Mouse (Mus musculus) embryonic facial prominence, embryonic 10.5 days (tissue): ENCODE measurements at regions not wholly inside any gene's neighbourhood (a gene's known extent, or its start where the extent isn't known, plus 50 kb on each side); places are given as distances from the start of the nearest gene placed in this dataset.
"Not testable (repeated sequence)": the region's sequence is repeated elsewhere in the genome, so short reads cannot be mapped to it uniquely, and the experiment has no call there.

ENCODE experiments used
- DNase-seq: peaks from one replicate; pipeline ENCODE4 v3.0.0-alpha.2; 2017; ENCODE audit warnings: low spot score
- H3K27ac ChIP-seq: fragments of 300-500 bp; sonication (generic); replicated peaks from 2 replicates; pipeline ENCODE4 v1.5.1; 2016; ENCODE audit warnings: mild to moderate bottlenecking
- H3K27me3 ChIP-seq: fragments of 300-500 bp; sonication (generic); replicated peaks from 2 replicates; pipeline ENCODE4 v1.6.1; 2016; ENCODE audit warnings: low read depth, mild to moderate bottlenecking; ENCODE audit not compliant: poor library complexity, severe bottlenecking
- H3K36me3 ChIP-seq: fragments of 300-500 bp; sonication (generic); replicated peaks from 2 replicates; pipeline ENCODE4 v1.6.1; 2016; ENCODE audit warnings: mild to moderate bottlenecking, moderate library complexity
- H3K4me1 ChIP-seq: fragments of 300-500 bp; sonication (generic); 2 replicates; pipeline ENCODE4 v1.6.1; 2016
- H3K4me3 ChIP-seq: fragments of 300-500 bp; sonication (generic); 2 replicates; pipeline ENCODE4 v1.5.1; 2016; ENCODE audit warnings: mild to moderate bottlenecking, moderate library complexity
- H3K9me3 ChIP-seq: fragments of 300-500 bp; sonication (generic); 2 replicates; pipeline ENCODE4 v1.6.1; 2016; ENCODE audit warnings: mild to moderate bottlenecking
- WGBS: fragments of 180-500 bp; shearing (Covaris S2); methylation state at CpG from one replicate; pipeline ENCODE4 v1.1.7; 2016; 5-methylcytosine and 5-hydroxymethylcytosine counted together

DNA sequence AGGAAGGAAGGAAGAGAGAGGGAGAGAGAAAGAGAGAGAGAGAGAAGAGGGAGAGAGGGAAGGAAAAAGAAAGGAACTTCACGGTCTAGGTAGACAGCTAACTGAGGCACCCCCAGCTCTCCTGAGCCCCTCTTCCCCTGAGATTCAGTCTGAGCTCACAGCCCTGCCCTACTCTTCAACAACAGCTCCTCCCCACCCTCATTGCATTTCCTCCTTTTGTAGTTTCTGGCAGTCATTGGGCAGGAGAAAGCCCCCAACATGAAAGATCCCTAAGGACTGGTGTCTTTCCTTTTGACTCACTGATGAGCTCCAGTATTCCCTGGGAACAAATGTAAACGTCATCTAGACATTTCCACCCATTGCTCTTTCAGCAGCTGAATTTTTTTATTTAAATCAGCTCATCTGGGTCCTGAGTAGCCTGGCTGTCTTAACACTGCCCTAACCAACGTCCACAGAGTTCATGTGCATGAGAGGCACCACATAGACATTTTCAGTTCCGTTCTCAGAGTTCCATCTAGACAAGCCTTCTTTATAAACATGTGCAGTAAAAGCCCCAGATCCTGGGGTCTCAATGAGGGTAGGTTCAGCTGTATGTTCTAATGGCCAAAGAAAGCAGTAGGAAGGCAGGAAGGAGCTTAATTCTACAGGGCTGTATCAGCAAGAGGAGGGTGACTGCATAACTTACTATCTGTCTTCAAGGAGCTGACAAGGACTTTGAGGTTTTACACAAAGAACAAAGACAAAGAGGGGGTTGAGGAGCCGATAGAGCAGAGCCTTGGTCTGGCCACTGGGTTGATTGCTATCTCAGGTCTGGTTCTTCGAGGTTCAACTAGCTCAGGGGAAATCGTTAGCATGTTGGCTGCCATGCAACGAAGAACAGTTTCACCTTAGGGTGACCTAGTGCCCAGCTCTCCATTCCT lies 87.6 kb upstream of the Ifngr1 start:
- no peak for DNase-seq
- Histone ChIP-seq H3K4me1 (no peaks in the 10 kb centered on the region), H3K4me3 (no peak overlapping the region), H3K36me3 (no peaks in the 10 kb centered on the region), H3K27me3 (no peaks in the 10 kb centered on the region), H3K9me3 (no peaks in the 10 kb centered on the region), H3K27ac (no peak overlapping the region)
- WGBS, result 69% methylated on average over 8 of the region's 8 CpGs

GRCm38 (mm10) chr10:19505174-19505573 lies 86.6 kb upstream of the Ifngr1 start:
- H3K36me3 ChIP-seq, result no peaks in the 10 kb centered on the region
- WGBS, result 94% methylated on average over 1 of the region's 1 CpGs
- H3K4me1 ChIP-seq, result no peaks in the 10 kb centered on the region
- no peaks in the 10 kb centered on the region for H3K27me3 ChIP-seq
- H3K27ac ChIP-seq, result no peak overlapping the region
- no peak overlapping the region for H3K4me3 ChIP-seq
- H3K9me3 ChIP-seq, result no peaks in the 10 kb centered on the region
- DNase-seq, result no peak

- Histone ChIP-seq H3K27me3 (no peaks in the 10 kb centered on the region), H3K9me3 (no peaks in the 10 kb centered on the region), H3K4me1 (no peaks in the 10 kb centered on the region), H3K27ac (no peak overlapping the region), H3K4me3 (no peak overlapping the region), H3K36me3 (no peaks in the 10 kb centered on the region)
- WGBS, result 86% methylated on average over 6 of the region's 6 CpGs
- no peak for DNase-seq
Measured at GRCm38 (mm10) chr10:19505979-19506378, 85.8 kb upstream of the Ifngr1 start.

DNA sequence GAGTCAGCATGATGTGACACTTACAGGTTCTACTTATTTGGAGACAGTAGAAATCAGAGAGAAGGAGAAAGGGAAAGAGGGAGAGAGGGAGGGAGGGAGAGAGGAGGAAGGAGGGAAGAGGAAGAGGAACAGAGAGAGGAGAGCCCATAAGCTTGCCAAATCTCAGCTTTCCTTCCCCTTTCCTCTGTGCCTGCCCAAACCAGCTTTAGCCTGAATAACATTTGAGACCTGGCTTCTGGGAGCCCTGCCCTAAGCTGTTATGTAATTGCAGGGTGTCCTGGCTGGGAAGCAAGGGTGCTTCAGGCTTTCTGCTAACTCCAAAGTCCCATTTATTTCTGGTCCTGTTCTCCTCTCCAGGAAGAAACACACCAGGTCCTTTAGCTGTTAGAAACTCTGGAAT lies 85.3 kb upstream of the Ifngr1 start:
- Histone ChIP-seq H3K27ac (no peak overlapping the region), H3K4me1 (no peaks in the 10 kb centered on the region), H3K9me3 (no peaks in the 10 kb centered on the region), H3K36me3 (no peaks in the 10 kb centered on the region), H3K27me3 (no peaks in the 10 kb centered on the region), H3K4me3 (no peak overlapping the region)
- DNase-seq, result no peak

DNA sequence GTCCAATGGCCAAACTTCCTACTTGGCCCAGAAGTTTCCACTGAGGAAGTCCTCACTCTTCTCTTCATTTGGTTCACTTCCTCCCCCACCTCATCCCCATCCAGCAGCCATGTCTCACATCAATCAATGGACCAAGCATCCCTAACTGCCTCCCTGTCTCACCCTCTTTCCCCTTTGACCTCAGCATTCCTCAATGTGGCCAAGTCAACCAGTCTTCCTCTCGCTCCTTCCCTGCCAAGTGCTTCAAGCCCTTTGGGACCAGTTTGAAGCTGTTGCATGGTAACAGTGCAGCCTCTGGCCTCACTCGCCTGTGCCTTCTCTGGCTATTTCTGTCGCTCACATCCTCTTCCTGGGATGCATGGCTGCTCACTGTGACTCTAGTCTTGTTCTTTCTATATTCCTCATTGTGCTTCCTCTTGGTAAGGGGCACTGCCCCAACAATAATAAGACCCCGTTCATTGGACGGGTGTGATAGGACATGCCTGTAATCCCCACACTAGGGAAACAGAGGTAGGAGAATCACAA lies 83.5 kb upstream of the Ifngr1 start:
- Histone ChIP-seq H3K36me3 (no peaks in the 10 kb centered on the region), H3K9me3 (no peaks in the 10 kb centered on the region), H3K4me3 (no peak overlapping the region), H3K27ac (no peak overlapping the region), H3K4me1 (no peaks in the 10 kb centered on the region), H3K27me3 (no peaks in the 10 kb centered on the region)
- 77% methylated on average over 5 of the region's 5 CpGs for WGBS
- no peak for DNase-seq

DNA sequence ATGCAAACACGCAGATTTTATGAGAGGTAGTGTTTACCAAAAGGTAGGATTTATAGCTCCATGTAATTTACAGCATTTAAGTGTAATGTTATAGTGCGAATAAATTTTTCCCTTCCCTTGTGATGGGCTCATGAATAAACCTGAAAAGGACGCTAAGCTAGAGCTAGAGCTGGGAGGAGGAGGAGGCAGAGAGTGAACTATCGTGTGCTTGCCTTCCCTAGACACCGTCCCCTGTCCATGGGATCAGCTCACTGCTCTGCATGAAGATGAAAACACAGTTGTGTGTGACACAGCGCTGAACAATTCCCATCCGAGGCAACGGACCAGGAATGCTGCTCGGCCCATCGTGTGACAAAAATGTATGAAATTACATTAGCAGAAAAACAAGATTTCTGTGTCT lies 81.7 kb upstream of the Ifngr1 start:
- no peak overlapping the region for H3K4me3 ChIP-seq
- no peak for DNase-seq
- no peak overlapping the region for H3K27ac ChIP-seq
- no peaks in the 10 kb centered on the region for H3K36me3 ChIP-seq
- 83% methylated on average over 10 of the region's 10 CpGs for WGBS
- no peaks in the 10 kb centered on the region for H3K4me1 ChIP-seq
- H3K27me3 ChIP-seq, result no peaks in the 10 kb centered on the region
- no peaks in the 10 kb centered on the region for H3K9me3 ChIP-seq

DNA sequence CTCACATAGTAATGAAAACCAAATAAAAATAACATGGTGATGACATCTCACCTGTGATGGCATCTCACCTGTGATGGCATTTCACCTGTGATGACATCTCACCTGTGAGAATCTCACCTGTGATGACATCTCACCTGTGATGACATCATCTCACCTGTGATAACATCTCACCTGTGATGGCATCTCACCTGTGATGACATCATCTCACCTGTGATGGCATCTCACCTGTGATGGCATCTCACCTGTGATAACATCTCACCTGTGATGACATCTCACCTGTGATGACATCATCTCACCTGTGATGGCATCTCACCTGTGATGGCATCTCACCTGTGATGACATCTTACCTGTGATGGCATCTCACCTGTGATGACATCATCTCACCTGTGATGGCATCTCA lies 77.4 kb upstream of the Ifngr1 start:
- H3K4me3 ChIP-seq, H3K9me3 ChIP-seq, DNase-seq, H3K4me1 ChIP-seq, H3K27me3 ChIP-seq, H3K27ac ChIP-seq, H3K36me3 ChIP-seq: not testable (repeated sequence)

DNA sequence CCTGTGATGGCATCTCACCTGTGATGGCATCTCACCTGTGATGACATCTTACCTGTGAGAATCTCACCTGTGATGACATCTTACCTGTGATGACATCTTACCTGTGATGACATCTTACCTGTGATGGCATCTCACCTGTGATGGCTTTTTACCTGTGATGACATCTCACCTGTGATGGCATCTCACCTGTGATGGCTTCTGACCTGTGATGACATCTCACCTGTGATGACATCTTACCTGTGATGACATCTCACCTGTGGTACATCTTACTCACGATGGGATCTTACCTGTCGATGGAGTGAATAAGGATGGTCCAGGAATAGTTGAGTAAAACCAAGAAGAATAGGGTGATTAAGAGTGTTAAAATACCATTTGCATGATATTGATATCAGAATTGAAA lies 76.9 kb upstream of the Ifngr1 start:
- H3K27me3 ChIP-seq, result no peaks in the 10 kb centered on the region
- no peaks in the 10 kb centered on the region for H3K36me3 ChIP-seq
- WGBS, result 97% methylated on average over 2 of the region's 2 CpGs
- H3K27ac ChIP-seq, result no peak overlapping the region
- H3K9me3 ChIP-seq, result no peaks in the 10 kb centered on the region
- no peak overlapping the region for H3K4me3 ChIP-seq
- DNase-seq, result no peak
- no peaks in the 10 kb centered on the region for H3K4me1 ChIP-seq

- 94% methylated on average over 3 of the region's 3 CpGs for WGBS
- DNase-seq, result no peak
Measured at GRCm38 (mm10) chr10:19516011-19516410, 75.7 kb upstream of the Ifngr1 start.

DNA sequence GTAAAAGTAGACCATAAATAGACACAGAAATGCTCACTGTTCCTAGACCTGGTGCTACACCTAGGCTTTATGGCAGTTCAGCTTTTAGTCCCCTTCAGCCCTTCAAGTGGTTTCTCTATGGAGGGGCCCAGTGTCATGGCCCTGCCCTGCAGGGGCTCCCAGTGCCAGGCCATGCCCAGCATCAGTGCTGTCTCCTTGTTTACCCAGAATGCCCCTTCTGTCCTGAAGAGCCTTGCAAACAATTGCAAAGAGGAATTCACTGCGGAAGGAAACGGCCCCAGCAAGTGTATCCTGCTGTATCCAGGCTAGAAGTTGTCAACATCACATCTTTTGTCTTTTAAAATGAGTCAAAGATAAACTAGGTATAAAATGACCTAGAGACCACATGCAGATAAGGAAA lies 74.7 kb upstream of the Ifngr1 start:
- Histone ChIP-seq H3K27ac (no peak overlapping the region), H3K27me3 (no peaks in the 10 kb centered on the region), H3K4me1 (no peaks in the 10 kb centered on the region), H3K36me3 (no peaks in the 10 kb centered on the region), H3K4me3 (no peak overlapping the region), H3K9me3 (no peaks in the 10 kb centered on the region)
- DNase-seq, result no peak
- WGBS, result 74% methylated on average over 2 of the region's 2 CpGs

More at GRCm38 (mm10) chr10:19516011-19516410, 75.7 kb upstream of the Ifngr1 start:
- H3K36me3 ChIP-seq, result no peaks in the 10 kb centered on the region
- no peaks in the 10 kb centered on the region for H3K4me1 ChIP-seq
- no peaks in the 10 kb centered on the region for H3K27me3 ChIP-seq
- H3K9me3 ChIP-seq, result no peaks in the 10 kb centered on the region
- H3K27ac ChIP-seq, result no peak overlapping the region
- H3K4me3 ChIP-seq, result no peak overlapping the region

DNA sequence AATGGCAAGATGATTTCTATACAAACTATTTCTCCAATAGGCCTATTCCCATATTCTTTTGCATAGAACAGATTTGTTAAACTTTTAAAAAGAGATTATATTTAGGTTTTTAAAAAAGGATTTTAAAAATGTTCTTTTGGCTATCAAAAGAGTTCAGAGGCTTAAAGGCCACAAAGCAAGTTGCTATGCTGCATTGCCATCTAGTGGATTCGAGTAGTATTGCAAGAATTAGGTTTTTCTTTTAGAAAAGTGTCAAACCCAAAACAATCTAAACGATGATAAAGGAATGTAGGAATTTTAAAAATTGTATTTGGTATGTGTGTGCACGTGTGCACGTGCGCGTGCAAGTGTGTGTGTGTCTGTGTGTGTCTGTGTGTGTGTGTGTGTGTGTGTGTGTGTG lies 73.0 kb upstream of the Ifngr1 start:
- no peak for DNase-seq
- H3K27ac ChIP-seq, result no peak overlapping the region
- no peaks in the 10 kb centered on the region for H3K27me3 ChIP-seq
- no peaks in the 10 kb centered on the region for H3K4me1 ChIP-seq
- WGBS, result 10% methylated on average over 6 of the region's 6 CpGs
- H3K4me3 ChIP-seq, result no peak overlapping the region
- no peaks in the 10 kb centered on the region for H3K9me3 ChIP-seq
- no peaks in the 10 kb centered on the region for H3K36me3 ChIP-seq

- no peak overlapping the region for H3K27ac ChIP-seq
- H3K9me3 ChIP-seq, result no peaks in the 10 kb centered on the region
- no peaks in the 10 kb centered on the region for H3K27me3 ChIP-seq
- H3K36me3 ChIP-seq, result no peaks in the 10 kb centered on the region
- DNase-seq, result no peak
- H3K4me1 ChIP-seq, result no peaks in the 10 kb centered on the region; the same call in 1 of the 2 replicates
- no peak overlapping the region for H3K4me3 ChIP-seq
- 75% methylated on average over 2 of the region's 2 CpGs for WGBS
Measured at GRCm38 (mm10) chr10:19522198-19522597, 69.6 kb upstream of the Ifngr1 start.

- Histone ChIP-seq H3K4me1 (no peaks in the 10 kb centered on the region; the same call in 1 of the 2 replicates), H3K27me3 (no peaks in the 10 kb centered on the region), H3K9me3 (no peaks in the 10 kb centered on the region), H3K36me3 (no peaks in the 10 kb centered on the region), H3K27ac (no peak overlapping the region), H3K4me3 (no peak overlapping the region)
- no peak for DNase-seq
Measured at GRCm38 (mm10) chr10:19525939-19526338, 65.8 kb upstream of the Ifngr1 start.
